Mouse (Mus musculus) liver, embryonic 18 days (tissue): ENCODE results near the gene Ino80d. TPM values are rescaled to one million over a fixed set of nuclear protein-coding genes. Genes with fewer than 3 reads are reported as not detected.

Experiments used
- polyA plus RNA-seq: library from polyadenylated mRNA; depleted of rRNA; stranded (reverse); fragments of >200 nt; gene quantifications from 2 replicates; pipeline ENCODE4 v1.2.3, GENCODE M21; 2012; rRNA removed

Ino80d gene
- polyA plus RNA-seq: 2.5 and 3.1 TPM in 2 replicates

GRCm38 (mm10) chr1:63114136-63114781 is at the start of gene Ino80d:
Ino80d (minus strand) TSS chr1:63114667.

Other genes starting within 250 kb of the Ino80d start
- gene Eef1b2, start 62.2 kb upstream of the Ino80d start, polyA plus RNA-seq: 517 and 669 TPM in 2 replicates
- 62.8 and 66.3 TPM in 2 replicates for gene Ndufs1, start 62.2 kb upstream of the Ino80d start, polyA plus RNA-seq
- gene Gpr1, start 99.9 kb upstream of the Ino80d start, polyA plus RNA-seq: 0.03 and 0.10 TPM in 2 replicates
- 0.10 and 0.13 TPM in 2 replicates for gene Zdbf2, start 158.6 kb upstream of the Ino80d start, polyA plus RNA-seq